Mouse (Mus musculus) cerebellum, adult 2 months (tissue): ENCODE measurements around the gene Tmem220. TPM values are rescaled to one million over a fixed set of nuclear protein-coding genes. Genes with fewer than 3 reads are reported as not detected.

Experiments
- DNase-seq, 2 experiments: peaks; one replicate each; pipeline ENCODE4 v3.0.0; 2021
- H3K27ac ChIP-seq: fragments of 200-500 bp; 2 replicates; pipeline ENCODE4 v1.5.1; 2012; ENCODE audit warnings: low read length, control low read depth, inconsistent platforms; ENCODE audit not compliant: insufficient read depth
- H3K27me3 ChIP-seq: fragments of 200-500 bp; 2 replicates; pipeline ENCODE4 v1.6.1; 2012; ENCODE audit warnings: inconsistent platforms, mild to moderate bottlenecking, low read length, moderate library complexity; ENCODE audit not compliant: control insufficient read depth, insufficient read depth
- H3K4me1 ChIP-seq: fragments of 200-500 bp; 2 replicates; pipeline ENCODE4 v1.6.1; 2011; ENCODE audit warnings: low read length; ENCODE audit not compliant: control insufficient read depth, insufficient read depth
- H3K4me3 ChIP-seq: fragments of 200-500 bp; replicated peaks from 2 replicates; pipeline ENCODE3; 2011; ENCODE audit warnings: mild to moderate bottlenecking, low read depth, low read length, control low read depth; ENCODE audit not compliant: insufficient read depth
- CTCF ChIP-seq: fragments of 200-500 bp; IDR thresholded peaks from 2 replicates; pipeline ENCODE4 v1.5.1; 2011; ENCODE audit warnings: low read depth, mild to moderate bottlenecking, control low read depth, low read length, moderate library complexity, borderline replicate concordance; ENCODE audit not compliant: insufficient read depth
- POLR2A ChIP-seq: fragments of 200-500 bp; IDR thresholded peaks from 2 replicates; pipeline ENCODE4 v1.6.1; 2011; ENCODE audit warnings: low read length, control low read depth, borderline replicate concordance; ENCODE audit not compliant: insufficient read depth
- WGBS: fragments of 180-500 bp; shearing (Covaris S2); methylation state at CpG from one replicate; pipeline ENCODE4 v1.1.7; 2018; 5-methylcytosine and 5-hydroxymethylcytosine counted together
- polyA plus RNA-seq: library from polyadenylated mRNA; depleted of rRNA; stranded (reverse); fragments of >200 nt; gene quantifications from 2 replicates; pipeline ENCODE4 v1.2.3, GENCODE M21; 2012

The Tmem220 gene
- polyA plus RNA-seq, 1 experiment, result 0.75 TPM

GRCm38 (mm10) chr11:67043007-67043406, 18.1 kb downstream of the Tmem220 start:
- no peak for DNase-seq
- WGBS, result 42% methylated on average over 8 of the region's 8 CpGs
- TF ChIP-seq CTCF (no peak), POLR2A (no peak)
- Histone ChIP-seq H3K4me3 (no peak overlapping the region), H3K4me1 (peaks cover 3% of the 10 kb centered on the region; the same call in 1 of the 2 replicates), H3K27ac (no peak overlapping the region), H3K27me3 (no peaks in the 10 kb centered on the region)

- TF ChIP-seq CTCF, result no peak
- TF ChIP-seq POLR2A, result no peak
These were observed 20.0 kb downstream of the Tmem220 start for GRCm38 (mm10) chr11:67044959-67045358.

GRCm38 (mm10) chr11:67047199-67047598, 22.2 kb downstream of the Tmem220 start:
- H3K4me3 ChIP-seq, result no peak overlapping the region
- WGBS, result 84% methylated on average over 5 of the region's 5 CpGs
- H3K27me3 ChIP-seq, result no peaks in the 10 kb centered on the region
- DNase-seq, result no peak
- H3K27ac ChIP-seq, result no peak overlapping the region
- no peaks in the 10 kb centered on the region; the same call in 1 of the 2 replicates for H3K4me1 ChIP-seq
- no peak for TF ChIP-seq CTCF
- no peak for TF ChIP-seq POLR2A

More at GRCm38 (mm10) chr11:67044959-67045358, 20.0 kb downstream of the Tmem220 start:
- no peak for DNase-seq
- no peak overlapping the region for H3K4me3 ChIP-seq
- H3K27ac ChIP-seq, result no peak overlapping the region
- no peaks in the 10 kb centered on the region for H3K27me3 ChIP-seq
- no peaks in the 10 kb centered on the region; the same call in 1 of the 2 replicates for H3K4me1 ChIP-seq
- 85% methylated on average over 6 of the region's 6 CpGs for WGBS

GRCm38 (mm10) chr11:67048496-67048895, 23.5 kb downstream of the Tmem220 start:
- Histone ChIP-seq H3K4me1 (no peaks in the 10 kb centered on the region; the same call in 1 of the 2 replicates), H3K4me3 (no peak overlapping the region), H3K27ac (no peak overlapping the region), H3K27me3 (no peaks in the 10 kb centered on the region)
- 86% methylated on average over 8 of the region's 8 CpGs for WGBS
- DNase-seq, result no peak
- no peak for TF ChIP-seq POLR2A
- TF ChIP-seq CTCF, result no peak

- Histone ChIP-seq H3K27ac (no peak overlapping the region), H3K4me1 (no peaks in the 10 kb centered on the region), H3K4me3 (no peak overlapping the region), H3K27me3 (no peaks in the 10 kb centered on the region)
- WGBS, result 91% methylated on average over 3 of the region's 3 CpGs
- TF ChIP-seq POLR2A (no peak), CTCF (no peak)
- DNase-seq, result no peak
These were observed 24.3 kb downstream of the Tmem220 start for GRCm38 (mm10) chr11:67049256-67049655.

GRCm38 (mm10) chr11:67051676-67052320, 26.8 kb downstream of the Tmem220 start:
- 3% methylated on average over 16 of the region's 16 CpGs for WGBS

GRCm38 (mm10) chr11:67052321-67052952, 27.5 kb downstream of the Tmem220 start, which contains the start of the genes Adprm and Sco1:
Gene Adprm, minus strand, starts transcription at chr11:67052594.
Gene Sco1, plus strand, starts transcription at chr11:67052670.
- peak; percentile 90 for DNase-seq
- under 1% methylated on average over 50 of the region's 50 CpGs for WGBS
- Histone ChIP-seq H3K27ac (0 out of 2 replicates have a peak within 1 kb of the TSS, but pooled peaks have one; percentile 11), H3K4me1 (no peaks in the 10 kb centered on the region), H3K27me3 (no peaks in the 10 kb centered on the region), H3K4me3 (peak within 1 kb of the TSS; percentile 71)
- TF ChIP-seq POLR2A (peak; percentile 72), CTCF (no peak)

More at GRCm38 (mm10) chr11:67051676-67052320, 26.8 kb downstream of the Tmem220 start:
- Histone ChIP-seq H3K4me3 (peak overlapping the region; percentile 71), H3K4me1 (no peaks in the 10 kb centered on the region), H3K27ac (0 out of 2 replicates have a peak overlapping the region, but pooled peaks have one; percentile 11), H3K27me3 (no peaks in the 10 kb centered on the region)
- DNase-seq, result no peak
- TF ChIP-seq POLR2A (no peak), CTCF (no peak)

GRCm38 (mm10) chr11:67054754-67055365, 29.9 kb downstream of the Tmem220 start:
- Histone ChIP-seq H3K27me3 (no peaks in the 10 kb centered on the region), H3K4me1 (no peaks in the 10 kb centered on the region), H3K4me3 (no peak overlapping the region), H3K27ac (no peak overlapping the region)
- TF ChIP-seq CTCF (no peak), POLR2A (no peak)
- WGBS, result 86% methylated on average over 8 of the region's 8 CpGs
- DNase-seq, result no peak
